Mouse (Mus musculus) lung, adult 2 months (tissue): ENCODE measurements around the gene Sept8.

Experiments
- CTCF ChIP-seq: fragments of 200-500 bp; IDR thresholded peaks from 2 replicates; pipeline ENCODE4 v1.5.1; 2011; ENCODE audit warnings: mild to moderate bottlenecking, low read length, control low read depth; ENCODE audit not compliant: insufficient read depth
- POLR2A ChIP-seq: fragments of 200-500 bp; IDR thresholded peaks from 2 replicates; pipeline ENCODE4 v1.6.1; 2011; ENCODE audit warnings: low read depth, mild to moderate bottlenecking, control low read depth, low read length, borderline replicate concordance; ENCODE audit errors: extremely low read depth

DNA sequence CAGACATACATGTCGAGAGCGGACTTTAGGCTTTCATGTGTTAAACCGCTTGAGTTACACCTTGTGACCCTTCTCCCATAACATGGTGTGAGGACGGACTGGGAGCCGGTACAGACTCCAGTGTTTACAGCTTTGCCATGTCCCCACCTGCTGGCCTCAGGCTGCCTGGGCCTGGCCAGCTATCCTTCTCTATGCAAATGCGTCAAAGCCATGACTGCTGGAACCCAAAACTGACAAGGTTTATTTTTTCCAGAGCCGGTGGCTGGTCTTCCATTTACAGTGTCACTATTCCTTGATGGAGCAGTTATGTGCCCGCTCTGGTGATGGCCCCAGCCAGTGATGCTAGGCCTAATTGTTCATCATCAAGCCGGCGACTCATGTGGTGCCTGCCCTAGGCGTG lies 22.2 kb downstream of the Sept8 start:
- TF ChIP-seq POLR2A (no peak), CTCF (no peak)
